In the genomic region with DNA sequence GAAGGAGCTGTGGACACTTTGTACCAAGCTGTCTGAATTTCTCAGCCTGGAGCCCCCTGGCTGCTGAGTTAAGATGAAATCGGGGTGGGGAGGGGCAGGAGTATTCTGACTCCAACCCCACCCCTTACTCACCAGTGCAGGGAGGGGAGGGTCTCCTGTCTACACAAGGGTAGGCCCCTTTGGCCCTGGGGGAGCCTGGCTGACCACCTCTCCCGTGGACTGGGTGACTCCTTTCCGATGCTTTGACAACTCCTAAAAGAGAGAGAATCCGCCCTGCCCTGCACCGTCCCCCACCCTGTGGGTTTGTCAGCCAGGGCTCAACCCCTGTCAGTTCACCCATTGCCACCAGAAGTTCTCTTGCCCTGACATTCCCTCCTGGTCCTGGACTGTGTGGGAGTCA, we compare ENCODE assay signal across 16 mouse cellular contexts. TPM values are rescaled to one million over a fixed set of nuclear protein-coding genes. Genes with fewer than 3 reads are reported as not detected.
DNase-seq lines count a peak whose midpoint lies in the region; ATAC-seq lines count a peak whose summit lies in the region.
"Had no signal": no experiment of that assay in that cellular context is flagged by ENCODE, and none has a peak within 500 bp of the region (broad histone marks: within the 10 kb centered on the region; RNA-seq: fewer than 3 reads in every experiment).

No protein-coding gene starts in this region.

- peak overlapping the region; percentile 58 for H3K27ac ChIP-seq in forebrain, embryonic 10.5 days
- no peak overlapping the region for H3K27ac ChIP-seq in forebrain, embryonic 16.5 days (ENCODE audit: low read length)
- peak overlapping the region; percentile 48 for H3K27ac ChIP-seq in embryonic facial prominence, embryonic 10.5 days (replicated peaks)
- H3K27ac ChIP-seq in intestine, embryonic 15.5 days: 0 out of 2 replicates have a peak overlapping the region, but pooled peaks have one; percentile 36
- H3K27ac ChIP-seq: heart, embryonic 15.5 days; liver, embryonic 14.5 days had no signal

- 84% methylated on average over 5 of the region's 5 CpGs for WGBS in forebrain, embryonic 10.5 days
- 84% methylated on average over 5 of the region's 5 CpGs for WGBS in forebrain, embryonic 16.5 days
- WGBS in embryonic facial prominence, embryonic 10.5 days: 85% methylated on average over 5 of the region's 5 CpGs
- WGBS in intestine, embryonic 15.5 days: 78% methylated on average over 5 of the region's 5 CpGs

- H3K9ac ChIP-seq in forebrain, embryonic 16.5 days (replicated peaks; ENCODE audit: low read depth, low read length): no peak overlapping the region
- H3K9ac ChIP-seq in intestine, embryonic 15.5 days: peak overlapping the region; percentile 20
- H3K9ac ChIP-seq: heart, embryonic 15.5 days; liver, embryonic 14.5 days had no signal

- no peak overlapping the region for H3K4me3 ChIP-seq in forebrain, embryonic 10.5 days
- H3K4me3 ChIP-seq in forebrain, embryonic 16.5 days (replicated peaks; ENCODE audit: low read length): no peak overlapping the region
- H3K4me3 ChIP-seq in embryonic facial prominence, embryonic 10.5 days: no peak overlapping the region
- H3K4me3 ChIP-seq in intestine, embryonic 15.5 days (replicated peaks): no peak overlapping the region
- H3K4me3 ChIP-seq: erythroblast, embryonic 14.5 days; heart, embryonic 15.5 days; myocyte had no signal

- no peak overlapping the region for H3K4me2 ChIP-seq in forebrain, embryonic 16.5 days (ENCODE audit: low read length)
- peak overlapping the region; percentile 11; the same call in 1 of the 2 replicates for H3K4me2 ChIP-seq in intestine, embryonic 15.5 days (replicated peaks)
- H3K4me2 ChIP-seq: heart, embryonic 15.5 days had no signal

- no peaks in the 10 kb centered on the region for H3K27me3 ChIP-seq in forebrain, embryonic 10.5 days (ENCODE audit: poor library complexity, severe bottlenecking)
- no peaks in the 10 kb centered on the region for H3K27me3 ChIP-seq in forebrain, embryonic 16.5 days (replicated peaks; ENCODE audit: control insufficient read depth, insufficient read depth, low read length)
- 0 out of 2 replicates have a peak, but pooled peaks cover 3% of the 10 kb centered on the region for H3K27me3 ChIP-seq in embryonic facial prominence, embryonic 10.5 days (replicated peaks; ENCODE audit: low read depth, poor library complexity, severe bottlenecking)
- H3K27me3 ChIP-seq in intestine, embryonic 15.5 days (replicated peaks): no peaks in the 10 kb centered on the region
- H3K27me3 ChIP-seq: heart, embryonic 15.5 days had no signal

- H3K4me1 ChIP-seq in forebrain, embryonic 10.5 days: peaks cover 69% of the 10 kb centered on the region
- peaks cover 25% of the 10 kb centered on the region for H3K4me1 ChIP-seq in forebrain, embryonic 16.5 days (replicated peaks; ENCODE audit: control insufficient read depth, insufficient read depth, low read length)
- peaks cover 84% of the 10 kb centered on the region for H3K4me1 ChIP-seq in embryonic facial prominence, embryonic 10.5 days
- H3K4me1 ChIP-seq in intestine, embryonic 15.5 days (replicated peaks): peaks cover 51% of the 10 kb centered on the region

- no peaks in the 10 kb centered on the region for H3K9me3 ChIP-seq in forebrain, embryonic 10.5 days
- no peaks in the 10 kb centered on the region for H3K9me3 ChIP-seq in forebrain, embryonic 16.5 days (ENCODE audit: control insufficient read depth, low read length)
- H3K9me3 ChIP-seq in embryonic facial prominence, embryonic 10.5 days: no peaks in the 10 kb centered on the region
- no peaks in the 10 kb centered on the region for H3K9me3 ChIP-seq in intestine, embryonic 15.5 days
- H3K9me3 ChIP-seq: heart, embryonic 15.5 days had no signal

- ATAC-seq in forebrain, embryonic 16.5 days: no peak
- no peak for ATAC-seq in intestine, embryonic 15.5 days
- ATAC-seq: inflammation-experienced regulatory T-cells, adult 6 months had no signal

- H3K36me3 ChIP-seq in forebrain, embryonic 10.5 days (replicated peaks): no peaks in the 10 kb centered on the region
- no peaks in the 10 kb centered on the region for H3K36me3 ChIP-seq in forebrain, embryonic 16.5 days (ENCODE audit: control insufficient read depth, insufficient read depth)
- H3K36me3 ChIP-seq in embryonic facial prominence, embryonic 10.5 days (replicated peaks): no peaks in the 10 kb centered on the region
- H3K36me3 ChIP-seq in intestine, embryonic 15.5 days: no peaks in the 10 kb centered on the region
- H3K36me3 ChIP-seq: heart, embryonic 15.5 days had no signal

- DNase-seq in forebrain, embryonic 10.5 days (ENCODE audit: extremely low spot score, low spot score): no peak
- DNase-seq in kidney, postnatal 10 days: peak; percentile 6
- no peak for DNase-seq in kidney, adult 8-10 months
- no peak for DNase-seq in embryonic facial prominence, embryonic 10.5 days (ENCODE audit: low spot score)
- DNase-seq in yolk sac, embryonic 10.5 days (ENCODE audit: low spot score): no peak
- DNase-seq in thymus, postnatal 4 days: no peak
- DNase-seq: adrenal gland, postnatal 25 days; cerebellum, postnatal 36 days; gastrocnemius, postnatal 25 days had no signal

RNA-seq across cellular contexts. Expression of a gene that starts 1.6 kb away (rescaled TPM):
- 3.0 and 4.1 TPM in 2 replicates for polyA plus RNA-seq in forebrain, embryonic 10.5 days (2016; fragmentation: Nextera tagmentation; extraction: Ambion mirVana)
- polyA plus RNA-seq in forebrain, embryonic 16.5 days (2015; fragmentation: Nextera tagmentation; extraction: Ambion mirVana): 2.2 and 2.7 TPM in 2 replicates
- polyA plus RNA-seq in embryonic facial prominence, embryonic 10.5 days (2016; fragmentation: Nextera tagmentation; extraction: Ambion mirVana): 4.2 and 5.6 TPM in 2 replicates
- polyA plus RNA-seq in intestine, embryonic 15.5 days (2015; fragmentation: Nextera tagmentation; extraction: Ambion mirVana): 11.4 and 13.5 TPM in 2 replicates

RNA-seq across cellular contexts. Expression of a gene that starts 9.8 kb away (rescaled TPM):
- 0.19 and 0.22 TPM in 2 replicates for polyA plus RNA-seq in forebrain, embryonic 10.5 days (2016; fragmentation: Nextera tagmentation; extraction: Ambion mirVana)
- 0.12 and 0.14 TPM in 2 replicates for polyA plus RNA-seq in forebrain, embryonic 16.5 days (2015; fragmentation: Nextera tagmentation; extraction: Ambion mirVana)
- 0.18 and 0.21 TPM in 2 replicates for polyA plus RNA-seq in embryonic facial prominence, embryonic 10.5 days (2016; fragmentation: Nextera tagmentation; extraction: Ambion mirVana)
- 0.21 and 0.35 TPM in 2 replicates for polyA plus RNA-seq in intestine, embryonic 15.5 days (2015; fragmentation: Nextera tagmentation; extraction: Ambion mirVana)

RNA-seq across cellular contexts. Expression of a gene that starts 20.3 kb away (rescaled TPM):
- polyA plus RNA-seq in forebrain, embryonic 10.5 days (2016; fragmentation: Nextera tagmentation; extraction: Ambion mirVana): 4.3 and 5.1 TPM in 2 replicates
- polyA plus RNA-seq in forebrain, embryonic 16.5 days (2015; fragmentation: Nextera tagmentation; extraction: Ambion mirVana): 3.1 and 3.4 TPM in 2 replicates
- 3.9 and 4.4 TPM in 2 replicates for polyA plus RNA-seq in embryonic facial prominence, embryonic 10.5 days (2016; fragmentation: Nextera tagmentation; extraction: Ambion mirVana)
- polyA plus RNA-seq in intestine, embryonic 15.5 days (2015; fragmentation: Nextera tagmentation; extraction: Ambion mirVana): 3.0 and 3.1 TPM in 2 replicates

RNA-seq across cellular contexts. Expression of a gene that starts 23.6 kb away (rescaled TPM):
- 174 and 179 TPM in 2 replicates for polyA plus RNA-seq in forebrain, embryonic 10.5 days (2016; fragmentation: Nextera tagmentation; extraction: Ambion mirVana)
- polyA plus RNA-seq in forebrain, embryonic 16.5 days (2015; fragmentation: Nextera tagmentation; extraction: Ambion mirVana): 79.3 and 85.5 TPM in 2 replicates
- polyA plus RNA-seq in embryonic facial prominence, embryonic 10.5 days (2016; fragmentation: Nextera tagmentation; extraction: Ambion mirVana): 190 and 191 TPM in 2 replicates
- polyA plus RNA-seq in intestine, embryonic 15.5 days (2015; fragmentation: Nextera tagmentation; extraction: Ambion mirVana): 385 and 387 TPM in 2 replicates

RNA-seq across cellular contexts. Expression of a gene that starts 25.4 kb away (rescaled TPM):
- 229 and 234 TPM in 2 replicates for polyA plus RNA-seq in forebrain, embryonic 10.5 days (2016; fragmentation: Nextera tagmentation; extraction: Ambion mirVana)
- 81.7 and 85.2 TPM in 2 replicates for polyA plus RNA-seq in forebrain, embryonic 16.5 days (2015; fragmentation: Nextera tagmentation; extraction: Ambion mirVana)
- polyA plus RNA-seq in embryonic facial prominence, embryonic 10.5 days (2016; fragmentation: Nextera tagmentation; extraction: Ambion mirVana): 197 and 223 TPM in 2 replicates
- 117 and 141 TPM in 2 replicates for polyA plus RNA-seq in intestine, embryonic 15.5 days (2015; fragmentation: Nextera tagmentation; extraction: Ambion mirVana)
